Mouse (Mus musculus) urinary bladder, postnatal 10 days (tissue): ENCODE results near the gene Arid3a.

Experiments
- DNase-seq: peaks from one replicate; pipeline ENCODE4 v3.0.0; 2022; ENCODE audit warnings: low spot score

The Arid3a gene

GRCm38 (mm10) chr10:79927324-79928029, 634 bp downstream of the Arid3a start:
- no peak for DNase-seq

DNA sequence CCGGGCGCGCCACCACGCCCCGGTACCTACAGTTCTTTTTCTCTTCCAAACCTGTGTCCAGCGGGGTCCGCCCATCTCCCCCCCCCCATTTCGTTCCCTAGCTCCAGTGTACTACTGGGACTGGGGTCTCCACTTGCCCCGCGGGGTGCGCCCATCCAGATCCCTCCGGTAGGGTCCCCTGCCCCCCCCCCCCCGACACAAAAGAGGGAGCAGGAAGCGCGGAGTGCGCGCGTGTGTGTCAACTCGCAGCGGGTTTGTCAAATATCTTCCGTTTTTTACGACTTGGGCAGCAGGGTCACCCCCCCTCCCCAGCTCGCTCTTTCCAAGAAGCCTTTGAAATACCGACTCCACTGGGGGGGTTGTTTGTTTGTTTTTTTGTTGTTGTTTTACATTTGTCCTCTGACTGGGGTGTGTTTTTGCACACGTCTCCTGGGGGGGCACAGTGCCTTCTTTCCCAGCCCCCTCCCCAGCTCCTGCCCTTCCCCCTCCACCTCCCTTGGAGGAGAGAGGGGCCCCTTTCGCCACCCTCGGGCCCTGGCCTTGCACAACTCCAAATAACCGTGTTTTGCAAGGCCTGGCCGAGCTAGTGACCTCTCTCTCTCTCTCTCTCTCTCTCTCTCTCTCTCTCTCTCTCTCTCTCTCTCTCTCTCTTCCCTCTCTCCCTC, 1.3 kb downstream of the Arid3a start:
- DNase-seq, result no peak

GRCm38 (mm10) chr10:79928907-79929701, 2.3 kb downstream of the Arid3a start:
- no peak for DNase-seq

GRCm38 (mm10) chr10:79929967-79930825, 3.4 kb downstream of the Arid3a start:
- no peak for DNase-seq

DNA sequence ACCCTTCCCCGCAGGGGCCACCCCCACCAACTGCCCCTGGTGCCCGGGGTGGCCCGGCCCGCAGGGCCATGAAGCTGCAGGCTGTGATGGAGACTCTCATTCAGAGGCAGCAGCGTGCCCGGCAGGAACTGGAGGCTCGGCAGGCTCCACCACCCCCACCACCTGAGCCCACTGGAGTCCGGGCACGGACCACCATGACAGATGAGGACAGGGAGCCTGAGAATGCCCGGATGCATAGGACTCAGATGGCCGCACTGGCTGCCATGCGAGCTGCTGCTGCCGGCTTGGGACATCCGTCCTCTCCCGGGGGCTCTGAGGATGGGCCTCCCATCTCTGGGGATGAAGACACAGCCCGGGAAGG, 4.0 kb downstream of the Arid3a start:
- DNase-seq, result no peak

- no peak for DNase-seq
These were observed 5.0 kb downstream of the Arid3a start for GRCm38 (mm10) chr10:79931797-79932196.

GRCm38 (mm10) chr10:79932736-79933135, 5.9 kb downstream of the Arid3a start:
- no peak for DNase-seq

GRCm38 (mm10) chr10:79933145-79933679, 6.4 kb downstream of the Arid3a start:
- DNase-seq, result no peak

GRCm38 (mm10) chr10:79933861-79934260, 7.0 kb downstream of the Arid3a start:
- DNase-seq, result no peak

GRCm38 (mm10) chr10:79934272-79934721, 7.5 kb downstream of the Arid3a start:
- no peak for DNase-seq

GRCm38 (mm10) chr10:79934794-79935569, 8.1 kb downstream of the Arid3a start:
- DNase-seq, result no peak

DNA sequence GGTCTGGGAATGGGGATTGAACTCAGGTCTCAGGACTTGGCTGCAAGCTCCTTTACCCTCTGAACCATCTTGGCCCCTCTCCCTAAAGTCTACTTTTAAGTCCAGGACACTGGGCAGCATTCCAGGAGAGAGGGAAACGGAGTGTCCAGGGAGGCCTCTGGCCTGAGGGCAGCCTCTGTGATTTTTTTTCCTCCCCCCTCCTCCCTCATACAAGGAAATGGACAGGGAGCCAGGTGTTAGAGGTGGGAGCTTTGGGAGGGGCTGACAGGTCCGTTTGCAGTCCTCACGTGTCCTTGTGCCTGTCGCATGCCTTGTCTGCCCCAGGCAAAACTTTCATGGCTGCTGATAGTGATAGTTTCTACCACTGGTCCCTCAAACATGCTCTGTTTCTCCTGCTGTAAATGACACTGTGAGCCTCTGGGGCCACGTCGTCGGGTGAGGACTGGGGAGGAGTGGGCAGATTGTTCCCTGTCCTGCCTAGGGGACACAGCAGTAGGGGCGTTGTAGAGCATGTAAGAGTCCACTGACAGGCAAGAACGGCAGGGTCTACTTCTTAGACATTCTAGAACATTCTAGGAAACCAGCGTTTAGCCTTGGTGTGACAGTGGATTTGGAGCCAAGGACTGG, 9.6 kb downstream of the Arid3a start:
- DNase-seq, result no peak

DNA sequence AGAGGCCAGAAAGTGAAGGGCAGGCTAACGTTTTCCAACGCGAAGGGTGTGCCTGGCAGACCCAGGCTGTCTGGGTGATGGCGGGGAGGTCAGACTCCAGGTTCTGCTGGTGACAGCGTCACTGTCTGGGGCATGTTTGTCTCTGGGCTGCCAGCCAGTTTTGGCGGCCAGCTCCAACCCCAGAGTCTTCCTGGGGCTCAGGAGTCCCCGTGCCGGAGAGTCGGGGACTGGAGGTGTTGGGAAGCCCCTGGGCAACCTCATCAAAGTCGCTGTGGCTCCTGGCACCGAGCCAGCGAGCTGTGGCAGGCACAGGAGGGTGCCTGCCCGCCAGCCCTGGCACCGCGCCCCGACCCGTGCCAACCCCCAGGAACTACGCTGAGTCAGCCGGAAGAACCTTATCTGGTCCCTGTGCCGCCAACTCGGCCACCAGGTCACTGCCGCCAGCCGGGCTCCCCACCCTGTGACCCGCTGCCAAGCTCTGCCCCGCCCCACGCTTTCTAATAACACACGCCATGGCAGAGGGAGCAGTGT, 10.1 kb downstream of the Arid3a start:
- no peak for DNase-seq

- no peak for DNase-seq
These were observed 11.1 kb downstream of the Arid3a start for GRCm38 (mm10) chr10:79937775-79938526.

DNA sequence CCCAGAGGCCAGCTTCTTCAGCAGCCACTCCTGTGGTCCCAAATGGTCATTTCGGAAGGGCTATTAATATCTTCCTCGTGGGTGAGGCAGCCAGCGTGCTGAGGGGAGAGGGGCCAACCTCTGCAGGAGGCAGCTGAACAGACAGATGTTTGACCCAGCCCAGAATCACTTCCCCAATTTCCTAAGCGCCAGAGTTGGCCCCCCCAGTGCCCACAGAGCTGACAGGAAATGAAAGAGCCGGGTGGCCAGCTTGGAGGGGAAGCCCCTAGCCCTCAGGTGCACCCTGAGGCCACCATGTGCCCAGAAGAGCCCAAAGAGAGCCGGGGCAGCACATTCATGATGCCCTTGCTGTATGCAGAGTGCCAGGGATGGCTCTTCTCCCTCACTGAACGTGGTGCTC, 13.9 kb downstream of the Arid3a start:
- no peak for DNase-seq

DNA sequence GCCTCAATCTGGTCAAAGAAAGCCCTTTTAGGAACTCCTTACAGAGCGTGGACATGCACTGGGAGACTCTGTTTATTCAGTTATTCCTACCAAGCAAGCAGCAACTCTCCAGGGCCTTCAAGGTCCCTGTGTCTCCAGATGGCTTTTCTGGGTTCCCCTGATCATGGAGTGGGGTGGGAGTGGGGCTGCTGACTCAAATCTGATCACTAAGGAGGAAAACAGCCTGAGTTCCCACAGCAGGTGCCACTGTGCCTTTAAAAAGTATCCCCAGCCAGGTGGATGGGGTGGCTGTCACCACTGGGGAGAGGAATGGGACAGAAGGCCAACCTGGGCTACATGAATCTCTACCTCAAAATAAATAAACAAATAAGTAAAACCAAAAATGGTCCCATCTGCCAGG, 16.1 kb downstream of the Arid3a start:
- DNase-seq, result no peak

DNA sequence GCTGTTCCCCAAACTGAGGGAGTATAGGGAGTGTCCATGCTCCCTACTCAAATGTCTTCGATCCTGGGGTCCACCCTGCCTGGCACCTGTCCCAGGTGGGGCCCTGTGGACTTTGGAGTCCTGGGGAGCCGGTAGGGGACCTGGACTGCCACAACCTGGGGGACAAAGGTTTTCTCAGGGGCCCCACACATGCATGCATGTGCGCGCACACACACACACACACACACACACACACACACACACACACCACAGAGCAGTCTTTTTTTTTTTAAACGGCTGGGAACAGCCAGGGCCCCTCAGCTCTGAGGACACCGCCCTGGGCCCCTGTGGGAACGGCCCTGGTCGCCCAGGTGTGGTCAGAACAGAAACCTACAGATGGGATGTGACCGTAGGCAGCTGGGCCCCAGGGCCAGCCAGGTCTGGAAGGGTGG, 16.6 kb downstream of the Arid3a start:
- no peak for DNase-seq

GRCm38 (mm10) chr10:79945507-79946234, 18.8 kb downstream of the Arid3a start:
- no peak for DNase-seq
